Mouse (Mus musculus) urinary bladder, postnatal 14 days (tissue): ENCODE results near the gene Zfp866.

Source experiments
- DNase-seq: peaks from one replicate; pipeline ENCODE4 v3.0.0; 2021; ENCODE audit warnings: low spot score

Gene Zfp866

GRCm38 (mm10) chr8:69716403-69717231 is 74.4 kb downstream of the Zfp866 start:
- DNase-seq = peak; percentile 94

- DNase-seq = no peak
Measured at GRCm38 (mm10) chr8:69715366-69715765, 75.6 kb downstream of the Zfp866 start.

- no peak for DNase-seq
Measured at GRCm38 (mm10) chr8:69713516-69713915, 77.5 kb downstream of the Zfp866 start.
